Mouse (Mus musculus) midbrain, embryonic 10.5 days (tissue): ENCODE measurements around the gene Bckdha. TPM values are rescaled to one million over a fixed set of nuclear protein-coding genes. Genes with fewer than 3 reads are reported as not detected.

ENCODE experiments used
- DNase-seq: peaks from one replicate; pipeline ENCODE4 v3.0.0-alpha.2; 2017; ENCODE audit warnings: low spot score
- H3K27ac ChIP-seq: fragments of 300-500 bp; sonication (generic); replicated peaks from 2 replicates; pipeline ENCODE4 v1.5.1; 2016; ENCODE audit warnings: mild to moderate bottlenecking
- H3K27me3 ChIP-seq: fragments of 300-500 bp; sonication (generic); 2 replicates; pipeline ENCODE4 v1.6.1; 2016; ENCODE audit warnings: low read depth, mild to moderate bottlenecking; ENCODE audit not compliant: poor library complexity, severe bottlenecking
- H3K36me3 ChIP-seq: fragments of 300-500 bp; sonication (generic); 2 replicates; pipeline ENCODE4 v1.6.1; 2016; ENCODE audit warnings: mild to moderate bottlenecking, moderate library complexity
- H3K4me1 ChIP-seq: fragments of 300-500 bp; sonication (generic); 2 replicates; pipeline ENCODE4 v1.6.1; 2016
- H3K4me3 ChIP-seq: fragments of 300-500 bp; sonication (generic); 2 replicates; pipeline ENCODE4 v1.5.1; 2016; ENCODE audit warnings: mild to moderate bottlenecking, moderate library complexity
- H3K9me3 ChIP-seq: fragments of 300-500 bp; sonication (generic); replicated peaks from 2 replicates; pipeline ENCODE4 v1.6.1; 2016; ENCODE audit warnings: mild to moderate bottlenecking
- WGBS: fragments of 180-500 bp; shearing (Covaris S2); methylation state at CpG from one replicate; pipeline ENCODE4 v1.1.7; 2016; 5-methylcytosine and 5-hydroxymethylcytosine counted together
- polyA plus RNA-seq: library from polyadenylated mRNA; unstranded; fragments of >200 nt; fragmentation: Nextera tagmentation; extraction: Ambion mirVana; gene quantifications from 2 replicates; pipeline ENCODE4 v1.2.1, GENCODE M21; 2016

Gene Bckdha
- polyA plus RNA-seq, 1 experiment from 2014 or later = 45.2 TPM

DNA sequence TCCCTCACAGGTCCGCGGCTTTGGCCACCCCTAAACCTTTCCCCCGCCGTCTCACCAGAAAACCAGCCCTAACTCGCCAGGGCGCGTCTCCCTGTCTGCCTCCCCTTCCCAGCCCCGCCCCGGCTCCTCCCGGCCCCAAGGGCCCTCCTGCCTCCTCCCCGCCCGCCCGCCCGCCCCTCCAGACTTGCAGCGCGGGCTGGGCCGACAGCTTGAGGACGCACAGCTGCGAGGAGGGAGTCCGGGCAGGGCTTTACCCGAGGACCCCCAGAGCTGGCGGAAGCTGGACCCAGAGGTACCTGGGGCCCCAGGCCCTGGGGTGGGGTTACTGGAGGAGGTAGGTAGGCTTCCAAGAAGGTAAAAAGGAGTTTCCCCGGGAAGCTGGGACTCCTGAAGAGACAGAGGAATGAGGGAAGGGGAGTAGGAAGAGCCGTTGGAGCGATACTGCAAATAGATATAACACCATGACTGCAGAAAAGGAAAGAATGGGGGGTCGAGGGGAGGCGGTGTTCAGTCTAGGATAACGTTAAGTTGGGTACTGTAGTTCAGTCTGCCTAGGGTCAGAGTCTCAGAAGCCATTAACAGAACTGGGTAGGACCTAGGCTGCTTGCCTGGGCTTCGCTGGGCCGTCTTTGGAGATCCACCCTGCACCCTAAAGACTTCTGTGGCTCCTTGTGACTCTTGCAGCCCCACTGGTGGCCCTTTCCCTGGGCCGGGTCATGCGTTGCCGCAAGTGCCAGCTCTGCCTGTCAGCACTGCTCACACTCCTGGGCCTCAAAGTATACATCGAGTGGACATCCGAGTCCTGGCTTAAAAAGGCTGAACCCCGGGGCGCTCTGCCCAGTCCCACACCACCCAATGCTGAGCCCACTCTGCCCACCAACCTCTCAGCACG is 31.1 kb downstream of the Bckdha start:
- 21% methylated on average over 34 of the region's 38 CpGs for WGBS
- H3K36me3 ChIP-seq = peaks cover 48% of the 10 kb centered on the region

DNA sequence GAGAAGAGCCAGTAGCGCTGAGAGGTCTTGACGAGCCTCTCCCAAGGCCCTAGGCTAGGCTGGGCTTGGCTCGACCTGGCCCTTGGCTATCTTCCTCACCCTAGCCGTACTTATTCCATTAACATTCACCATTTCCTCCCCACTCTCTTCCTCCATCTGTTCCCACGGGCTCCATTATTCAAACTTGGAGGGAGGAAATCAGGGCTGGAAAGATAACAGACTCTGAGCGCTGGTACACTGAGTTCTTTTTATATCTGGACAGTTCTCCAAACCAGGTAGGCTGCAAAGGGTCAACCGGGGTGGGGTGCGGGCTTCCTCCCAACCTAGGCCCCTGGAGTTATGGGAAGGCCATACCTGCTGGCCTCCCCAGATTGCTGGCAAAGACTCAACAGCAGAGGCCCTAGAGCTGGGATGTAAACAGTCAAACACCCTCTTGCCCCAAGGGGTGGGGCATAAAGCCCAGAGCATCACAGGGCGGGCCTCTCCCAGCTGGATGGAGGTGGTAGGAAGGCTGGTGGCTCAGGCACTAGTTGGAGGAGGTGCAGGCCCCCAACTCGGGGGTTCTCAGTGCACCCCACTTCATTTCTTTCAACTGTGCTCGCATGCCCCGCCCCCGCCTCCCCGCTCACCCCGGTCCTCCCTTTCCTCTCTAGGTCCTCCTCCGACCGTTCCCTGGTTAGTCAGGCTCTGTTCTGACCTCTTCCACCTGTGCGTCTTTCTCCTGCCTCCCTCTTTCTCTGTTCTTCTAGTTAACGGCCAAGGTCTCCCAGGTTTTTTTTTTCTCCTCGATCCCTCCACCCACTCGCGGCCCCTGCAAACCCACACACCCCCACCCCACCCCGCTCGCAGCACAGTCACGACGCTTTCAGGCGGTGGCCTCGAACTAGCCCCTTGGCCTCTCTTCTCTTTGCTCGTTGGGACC is 32.0 kb downstream of the Bckdha start, which contains the start of gene B3gnt8:
TSS of gene B3gnt8 (plus strand) at position 146 of the 922 bp plus-strand sequence.
- peaks cover 50% of the 10 kb centered on the region for H3K36me3 ChIP-seq
- peaks cover 28% of the 10 kb centered on the region for H3K27me3 ChIP-seq
- no peak for DNase-seq
- H3K9me3 ChIP-seq = no peaks in the 10 kb centered on the region
- H3K27ac ChIP-seq = peak within 1 kb of the TSS; percentile 39; the same call in 1 of the 2 replicates
- H3K4me1 ChIP-seq = peaks cover 16% of the 10 kb centered on the region
- 23% methylated on average over 29 of the region's 29 CpGs for WGBS
- peak within 1 kb of the TSS; percentile 49 for H3K4me3 ChIP-seq

More for the DNA sequence above, 31.1 kb downstream of the Bckdha start:
- peak; percentile 59 for DNase-seq
- H3K27me3 ChIP-seq = peaks cover 28% of the 10 kb centered on the region
- peak overlapping the region; percentile 49 for H3K4me3 ChIP-seq
- no peaks in the 10 kb centered on the region for H3K9me3 ChIP-seq
- H3K4me1 ChIP-seq = peaks cover 16% of the 10 kb centered on the region
- H3K27ac ChIP-seq = peak overlapping the region; percentile 39; the same call in 1 of the 2 replicates

DNA sequence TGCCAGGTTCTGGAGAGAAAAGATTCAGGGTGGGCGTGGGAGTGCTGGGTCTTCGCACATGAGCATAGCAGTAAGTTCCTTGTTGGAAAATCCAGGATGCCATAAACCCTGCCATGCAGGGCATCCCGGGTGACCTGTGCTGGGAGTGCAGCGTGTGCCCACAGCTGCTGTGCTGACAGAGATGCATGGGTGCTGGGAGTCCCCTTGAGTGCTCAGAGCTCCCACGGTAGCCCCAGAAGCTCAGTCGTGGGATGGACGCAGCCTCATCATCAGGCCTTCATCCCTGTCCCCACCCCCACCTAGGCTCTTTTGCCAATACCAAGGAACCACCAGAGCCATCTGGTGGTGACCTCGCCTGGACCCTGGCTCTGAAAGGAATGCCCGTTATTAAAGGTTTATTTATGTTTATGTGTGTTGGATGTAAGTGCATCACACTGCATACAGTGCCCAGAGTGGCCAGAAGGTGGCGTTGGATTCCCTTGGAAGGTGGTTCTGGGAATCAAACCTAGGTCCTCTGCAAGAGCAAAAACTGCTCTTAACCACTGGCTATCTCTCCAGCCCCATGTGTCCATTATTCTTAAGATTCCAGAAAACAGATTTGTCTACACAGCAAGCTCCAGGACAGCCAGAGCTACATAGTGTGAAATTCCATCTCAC is 33.1 kb downstream of the Bckdha start:
- H3K4me3 ChIP-seq = no peak overlapping the region
- peaks cover 28% of the 10 kb centered on the region for H3K27me3 ChIP-seq
- peaks cover 40% of the 10 kb centered on the region for H3K36me3 ChIP-seq
- no peak overlapping the region for H3K27ac ChIP-seq
- no peak for DNase-seq
- H3K4me1 ChIP-seq = peaks cover 16% of the 10 kb centered on the region
- 78% methylated on average over 10 of the region's 10 CpGs for WGBS
- H3K9me3 ChIP-seq = no peaks in the 10 kb centered on the region

GRCm38 (mm10) chr7:25624851-25625250 is 33.9 kb downstream of the Bckdha start:
- Histone ChIP-seq H3K9me3 (no peaks in the 10 kb centered on the region), H3K4me3 (no peak overlapping the region), H3K27ac (no peak overlapping the region), H3K27me3 (peaks cover 28% of the 10 kb centered on the region), H3K36me3 (peaks cover 31% of the 10 kb centered on the region), H3K4me1 (peaks cover 20% of the 10 kb centered on the region)
- 85% methylated on average over 5 of the region's 5 CpGs for WGBS
- no peak for DNase-seq

DNA sequence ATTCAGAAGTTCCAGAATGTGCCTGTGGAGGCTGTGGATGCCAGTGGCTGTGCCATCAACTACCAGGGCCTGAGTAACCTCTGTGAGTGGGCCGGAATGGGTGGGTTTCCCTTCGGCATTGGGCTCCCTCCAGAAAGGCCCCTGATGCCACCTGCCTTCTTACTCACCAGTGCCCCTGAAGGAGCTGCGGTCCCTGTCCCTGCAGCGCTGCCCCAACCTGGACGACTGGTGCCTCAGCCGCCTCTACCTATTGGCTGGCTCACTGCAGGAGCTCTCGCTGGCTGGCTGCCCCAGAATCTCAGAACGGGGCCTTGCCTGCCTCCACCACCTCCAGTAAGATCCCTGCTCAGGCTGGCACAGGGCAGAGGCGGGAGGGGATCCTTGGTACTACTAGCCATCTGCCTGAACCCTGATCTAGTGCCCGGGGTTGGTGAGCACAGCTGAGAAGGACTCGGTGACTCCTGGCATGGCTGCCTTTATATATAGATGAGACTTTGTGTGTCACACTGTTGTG is 34.9 kb downstream of the Bckdha start:
- H3K4me1 ChIP-seq = peaks cover 28% of the 10 kb centered on the region
- 88% methylated on average over 11 of the region's 11 CpGs for WGBS
- DNase-seq = no peak
- H3K9me3 ChIP-seq = no peaks in the 10 kb centered on the region
- no peak overlapping the region for H3K27ac ChIP-seq
- H3K36me3 ChIP-seq = peaks cover 24% of the 10 kb centered on the region
- peaks cover 25% of the 10 kb centered on the region for H3K27me3 ChIP-seq
- no peak overlapping the region for H3K4me3 ChIP-seq

DNA sequence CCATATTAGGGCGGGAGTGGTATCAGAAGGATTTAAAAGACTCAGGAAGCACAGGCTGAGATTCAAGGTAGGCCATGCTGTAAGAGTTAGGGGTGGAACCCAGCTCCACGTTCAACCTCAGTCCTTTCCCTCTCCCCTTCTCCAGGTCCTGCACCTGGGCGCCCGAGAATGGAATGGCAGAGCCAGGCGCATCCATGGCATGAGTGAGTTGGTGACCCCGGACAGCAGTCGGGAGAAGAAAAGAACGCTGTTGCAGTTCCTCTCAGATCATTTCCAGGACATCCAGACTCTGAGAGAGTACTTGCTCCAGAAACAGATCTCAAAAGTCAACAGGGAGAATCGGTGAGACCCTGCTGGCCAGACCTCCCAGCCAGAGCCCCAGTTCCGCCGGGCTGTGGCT is 38.0 kb downstream of the Bckdha start:
- peaks cover 20% of the 10 kb centered on the region for H3K36me3 ChIP-seq
- WGBS = 93% methylated on average over 11 of the region's 11 CpGs
- H3K9me3 ChIP-seq = no peaks in the 10 kb centered on the region
- no peak overlapping the region for H3K4me3 ChIP-seq
- no peak for DNase-seq
- H3K27ac ChIP-seq = no peak overlapping the region
- peaks cover 15% of the 10 kb centered on the region for H3K4me1 ChIP-seq
- H3K27me3 ChIP-seq = no peaks in the 10 kb centered on the region

DNA sequence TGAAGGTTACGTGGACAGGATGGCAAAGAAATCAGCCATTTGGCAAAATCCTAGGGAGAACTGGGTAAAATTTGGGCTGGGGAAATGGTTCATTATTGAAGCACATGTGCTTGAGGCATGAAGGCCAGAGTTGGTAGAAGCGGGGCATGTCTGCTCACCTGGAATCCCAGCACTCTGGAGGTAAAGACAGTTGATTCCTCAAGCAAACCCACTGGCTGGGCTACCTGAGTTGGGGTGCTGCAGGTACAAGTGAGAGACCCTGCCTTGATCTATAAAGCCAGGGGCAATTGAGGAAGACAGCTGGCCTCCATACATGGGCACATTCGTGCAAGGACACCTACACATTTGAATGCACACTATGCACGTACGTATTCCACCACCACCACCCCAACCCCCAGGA is 38.7 kb downstream of the Bckdha start:
- H3K9me3 ChIP-seq = no peaks in the 10 kb centered on the region
- H3K27me3 ChIP-seq = no peaks in the 10 kb centered on the region
- peaks cover 17% of the 10 kb centered on the region for H3K36me3 ChIP-seq
- DNase-seq = no peak
- H3K4me1 ChIP-seq = peaks cover 15% of the 10 kb centered on the region
- 88% methylated on average over 5 of the region's 5 CpGs for WGBS
- peak overlapping the region; percentile 72 for H3K4me3 ChIP-seq
- H3K27ac ChIP-seq = no peak overlapping the region

GRCm38 (mm10) chr7:25619722-25619991 is 39.1 kb downstream of the Bckdha start:
- Histone ChIP-seq H3K27me3 (no peaks in the 10 kb centered on the region), H3K4me3 (peak overlapping the region; percentile 72), H3K4me1 (peaks cover 15% of the 10 kb centered on the region), H3K9me3 (no peaks in the 10 kb centered on the region), H3K27ac (peak overlapping the region; percentile 75), H3K36me3 (peaks cover 13% of the 10 kb centered on the region)
- 24% methylated on average over 5 of the region's 5 CpGs for WGBS
- no peak for DNase-seq

DNA sequence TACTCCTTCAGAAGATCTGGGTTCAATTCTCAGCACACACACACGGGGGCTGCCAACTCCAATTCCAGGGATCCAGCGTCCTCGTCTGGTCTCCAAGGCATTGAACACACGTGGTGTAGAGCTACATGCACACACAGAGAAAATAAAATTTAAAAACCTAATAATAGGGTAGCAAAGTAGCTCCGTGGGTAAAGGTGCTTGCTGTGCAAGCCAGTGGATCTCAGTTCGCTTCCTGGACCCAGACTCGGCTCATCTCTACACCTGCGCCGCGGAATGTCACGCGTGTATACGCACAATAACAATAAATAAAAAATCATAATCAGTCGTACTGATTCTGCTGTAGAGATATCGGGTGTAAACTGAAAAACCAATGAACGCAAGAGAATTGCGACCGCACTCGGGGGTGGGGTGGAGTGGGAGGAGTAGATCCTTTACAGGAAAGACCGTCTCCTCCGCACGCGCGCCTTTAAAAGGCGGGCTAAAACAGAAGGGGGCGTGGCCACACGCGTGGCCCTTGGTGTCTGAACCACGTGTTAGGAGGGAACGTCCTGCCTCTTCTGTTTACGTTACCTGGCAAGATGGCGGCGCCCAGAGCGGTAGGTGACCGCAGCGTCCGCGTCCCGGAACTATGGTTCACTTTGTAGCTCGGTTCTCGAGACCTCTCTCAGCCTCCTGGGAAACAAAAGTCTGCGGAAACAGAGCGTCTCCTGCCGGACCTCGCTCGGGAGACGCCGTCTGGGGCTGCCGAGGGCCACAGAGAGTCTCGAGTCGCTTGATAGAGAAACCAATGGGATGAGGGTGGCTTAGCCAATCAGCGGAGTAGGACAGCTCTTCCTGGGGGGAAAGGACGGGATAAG is 39.7 kb downstream of the Bckdha start, which contains the start of gene Dmac2:
TSS of gene Dmac2 (plus strand) at position 550 of the 857 bp plus-strand sequence.
- peak within 1 kb of the TSS; percentile 75 for H3K27ac ChIP-seq
- DNase-seq = peak; percentile 90
- 2% methylated on average over 53 of the region's 53 CpGs for WGBS
- H3K36me3 ChIP-seq = peaks cover 12% of the 10 kb centered on the region; the same call in 1 of the 2 replicates
- H3K27me3 ChIP-seq = no peaks in the 10 kb centered on the region
- H3K4me3 ChIP-seq = peak within 1 kb of the TSS; percentile 72
- H3K9me3 ChIP-seq = no peaks in the 10 kb centered on the region
- peaks cover 15% of the 10 kb centered on the region for H3K4me1 ChIP-seq

DNA sequence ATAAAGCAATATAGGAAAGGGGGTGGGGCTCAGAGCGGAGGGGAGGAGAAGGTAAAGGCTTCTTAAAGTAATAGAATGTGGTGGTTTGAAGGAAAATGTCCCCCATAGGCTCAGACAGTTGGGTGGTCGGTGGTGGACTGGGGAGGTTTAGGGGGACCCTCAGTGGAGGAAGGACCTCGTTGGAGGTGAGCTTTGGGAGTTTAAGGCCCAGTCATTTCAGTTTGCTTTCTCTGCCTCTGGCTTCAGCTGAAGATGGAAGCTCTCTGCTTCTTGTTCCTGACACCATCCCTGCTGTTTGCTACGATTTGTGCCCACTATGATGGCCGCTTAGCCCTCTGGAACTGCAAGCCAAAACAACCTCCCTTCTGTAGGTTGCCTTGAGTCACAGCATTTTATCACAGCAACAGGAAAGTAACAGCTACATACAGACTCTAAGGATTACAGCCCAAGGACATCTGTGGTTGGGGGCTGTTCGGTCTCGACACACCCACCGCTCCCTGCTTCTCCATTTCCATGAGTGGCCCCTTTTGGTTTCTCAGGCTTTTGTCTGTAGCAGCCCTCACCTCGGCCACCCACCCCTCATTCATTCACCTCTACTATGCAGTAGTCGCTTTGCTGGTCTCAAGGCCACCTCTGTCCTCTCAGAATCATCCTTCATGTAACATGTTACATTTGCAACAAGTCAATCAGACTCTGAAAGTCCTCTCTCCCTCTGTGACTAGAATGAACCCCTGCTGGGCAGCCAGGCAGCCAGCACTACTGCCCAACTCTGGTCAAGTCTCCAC is 41.2 kb downstream of the Bckdha start:
- Histone ChIP-seq H3K27ac (no peak overlapping the region), H3K4me1 (peaks cover 15% of the 10 kb centered on the region), H3K4me3 (no peak overlapping the region), H3K27me3 (no peaks in the 10 kb centered on the region), H3K9me3 (no peaks in the 10 kb centered on the region), H3K36me3 (0 out of 2 replicates have a peak, but pooled peaks cover 6% of the 10 kb centered on the region)
- DNase-seq = no peak
- WGBS = 82% methylated on average over 10 of the region's 10 CpGs

- Histone ChIP-seq H3K27ac (no peak within 1 kb of the TSS), H3K27me3 (no peaks in the 10 kb centered on the region), H3K4me3 (no peak within 1 kb of the TSS), H3K36me3 (no peaks in the 10 kb centered on the region), H3K4me1 (peaks cover 15% of the 10 kb centered on the region), H3K9me3 (no peaks in the 10 kb centered on the region)
- no peak for DNase-seq
- 88% methylated on average over 5 of the region's 5 CpGs for WGBS
These were observed 43.1 kb downstream of the Bckdha start, which contains the start of gene Erich4 for GRCm38 (mm10) chr7:25615706-25616011. TSS of gene Erich4 (minus strand) at chr7:25615892.
